Mouse (Mus musculus): ENCODE results near the gene Gpn3.
A peak's percentile ranks its signal among the peaks of the same experiment; 100 is the strongest.

Gpn3 gene

GRCm38 (mm10) chr5:122422071-122422964 lies 50.6 kb downstream of the Gpn3 start:
- DNase-seq (ENCODE audit: low spot score): peak; percentile 90

GRCm38 (mm10) chr5:122423083-122423482 lies 51.4 kb downstream of the Gpn3 start:
- no peak for DNase-seq (ENCODE audit: low spot score)

GRCm38 (mm10) chr5:122425550-122425949 lies 53.9 kb downstream of the Gpn3 start:
- DNase-seq (ENCODE audit: low spot score): no peak

GRCm38 (mm10) chr5:122430036-122430775 lies 58.5 kb downstream of the Gpn3 start:
- no peak for DNase-seq (ENCODE audit: low spot score)

GRCm38 (mm10) chr5:122431221-122431620 lies 59.5 kb downstream of the Gpn3 start:
- no peak for DNase-seq (ENCODE audit: low spot score)
